Mouse (Mus musculus): ENCODE data around the gene Aip. TPM values are rescaled to one million over a fixed set of nuclear protein-coding genes. Genes with fewer than 3 reads are reported as not detected.

The Aip gene
- polyA plus RNA-seq, 1 experiment from 2014 or later, result 26.8 TPM

- 80% methylated on average over 5 of the region's 5 CpGs for WGBS (ENCODE audit: insufficient replicate concordance)
- DNase-seq, result no peak
- H3K4me2 ChIP-seq (ENCODE audit: low read depth, low read length), result no peak overlapping the region
Measured at GRCm38 (mm10) chr19:4087090-4087489, 38.6 kb downstream of the Aip start.

DNA sequence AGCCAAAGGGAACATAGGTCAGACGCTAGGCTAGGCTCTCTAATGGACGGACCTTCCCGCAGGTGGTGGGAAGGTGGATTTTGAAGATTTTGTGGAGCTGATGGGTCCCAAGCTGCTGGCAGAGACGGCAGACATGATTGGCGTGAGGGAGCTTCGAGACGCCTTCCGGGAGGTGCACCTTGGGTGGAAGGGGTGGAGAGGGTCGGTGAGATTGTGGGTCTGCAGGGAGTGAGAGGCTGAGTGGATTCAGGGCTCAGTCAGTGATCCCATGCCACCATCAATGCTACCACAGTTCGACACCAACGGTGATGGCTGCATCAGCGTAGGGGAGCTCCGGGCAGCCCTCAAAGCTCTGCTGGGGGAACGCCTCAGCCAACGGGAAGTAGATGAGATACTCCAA lies 39.5 kb downstream of the Aip start:
- no peak for ATAC-seq
- H3K4me3 ChIP-seq (ENCODE audit: low read depth, low read length), result no peak overlapping the region
- H3K9ac ChIP-seq (replicated peaks), result no peak overlapping the region
- H3K4me2 ChIP-seq (ENCODE audit: low read depth, low read length), result no peak overlapping the region
- 79% methylated on average over 15 of the region's 15 CpGs for WGBS (ENCODE audit: insufficient replicate concordance)
- no peaks in the 10 kb centered on the region for H3K36me3 ChIP-seq (replicated peaks; ENCODE audit: insufficient read depth, low read length)
- peaks cover 6% of the 10 kb centered on the region for H3K4me1 ChIP-seq (ENCODE audit: insufficient read depth)
- H3K27ac ChIP-seq (ENCODE audit: low read depth), result no peak overlapping the region
- H3K27me3 ChIP-seq (ENCODE audit: insufficient read depth, low read length), result 0 out of 2 replicates have a peak, but pooled peaks cover 6% of the 10 kb centered on the region
- no peaks in the 10 kb centered on the region for H3K9me3 ChIP-seq (ENCODE audit: low read length)
- TF ChIP-seq CTCF (IDR thresholded peaks at IDR 0.05; ENCODE audit: low read depth) (no peak), EP300 (IDR thresholded peaks at IDR 0.05; ENCODE audit: low read depth) (no peak)
- DNase-seq, result no peak

More at GRCm38 (mm10) chr19:4087090-4087489, 38.6 kb downstream of the Aip start:
- ATAC-seq, result no peak
- H3K36me3 ChIP-seq (replicated peaks; ENCODE audit: insufficient read depth, low read length), result no peaks in the 10 kb centered on the region
- TF ChIP-seq CTCF (IDR thresholded peaks at IDR 0.05; ENCODE audit: low read depth) (no peak), EP300 (IDR thresholded peaks at IDR 0.05; ENCODE audit: low read depth) (no peak)
- 0 out of 2 replicates have a peak, but pooled peaks cover 6% of the 10 kb centered on the region for H3K27me3 ChIP-seq (ENCODE audit: insufficient read depth, low read length)
- no peak overlapping the region for H3K27ac ChIP-seq (ENCODE audit: low read depth)
- no peaks in the 10 kb centered on the region for H3K9me3 ChIP-seq (ENCODE audit: low read length)
- H3K9ac ChIP-seq (replicated peaks), result no peak overlapping the region
- no peak overlapping the region for H3K4me3 ChIP-seq (ENCODE audit: low read depth, low read length)
- no peaks in the 10 kb centered on the region for H3K4me1 ChIP-seq (ENCODE audit: insufficient read depth)

DNA sequence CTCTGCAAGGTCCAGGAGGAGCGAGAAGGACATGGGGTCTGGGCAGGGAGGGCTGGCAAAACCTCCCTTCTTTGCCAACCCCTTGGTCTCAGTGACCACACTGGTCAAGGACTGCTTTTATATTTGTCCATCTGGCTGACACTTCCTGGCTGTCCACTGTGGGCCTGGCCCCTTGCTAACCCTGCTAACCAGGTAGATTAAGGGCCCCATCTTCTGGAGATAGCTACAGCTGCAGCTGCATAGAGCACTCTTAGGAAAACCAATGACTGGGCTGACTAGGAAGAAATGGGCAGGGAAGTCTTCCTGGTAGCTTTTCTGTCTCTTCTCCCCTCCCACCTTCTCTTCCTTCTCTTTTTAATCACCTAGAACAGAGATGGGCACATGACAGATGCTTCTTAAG lies 40.7 kb downstream of the Aip start:
- Histone ChIP-seq H3K9me3 (ENCODE audit: low read length) (no peaks in the 10 kb centered on the region), H3K4me1 (ENCODE audit: insufficient read depth) (peaks cover 15% of the 10 kb centered on the region), H3K9ac (replicated peaks) (no peak overlapping the region), H3K27me3 (ENCODE audit: insufficient read depth, low read length) (0 out of 2 replicates have a peak, but pooled peaks cover 6% of the 10 kb centered on the region), H3K36me3 (replicated peaks; ENCODE audit: insufficient read depth, low read length) (no peaks in the 10 kb centered on the region), H3K4me2 (ENCODE audit: low read depth, low read length) (no peak overlapping the region), H3K27ac (ENCODE audit: low read depth) (no peak overlapping the region), H3K4me3 (ENCODE audit: low read depth, low read length) (no peak overlapping the region)
- no peak for DNase-seq
- 72% methylated on average over 1 of the region's 1 CpGs for WGBS (ENCODE audit: insufficient replicate concordance)
- TF ChIP-seq CTCF (IDR thresholded peaks at IDR 0.05; ENCODE audit: low read depth), result peak; percentile 74
- no peak for TF ChIP-seq EP300 (IDR thresholded peaks at IDR 0.05; ENCODE audit: low read depth)
- peak; percentile 67 for ATAC-seq

GRCm38 (mm10) chr19:4083826-4084225 lies 41.8 kb downstream of the Aip start:
- Histone ChIP-seq H3K27ac (ENCODE audit: low read depth) (no peak overlapping the region), H3K4me2 (ENCODE audit: low read depth, low read length) (no peak overlapping the region), H3K27me3 (ENCODE audit: insufficient read depth, low read length) (0 out of 2 replicates have a peak, but pooled peaks cover 2% of the 10 kb centered on the region), H3K4me1 (ENCODE audit: insufficient read depth) (peaks cover 25% of the 10 kb centered on the region), H3K4me3 (ENCODE audit: low read depth, low read length) (no peak overlapping the region), H3K9me3 (ENCODE audit: low read length) (no peaks in the 10 kb centered on the region), H3K36me3 (replicated peaks; ENCODE audit: insufficient read depth, low read length) (no peaks in the 10 kb centered on the region), H3K9ac (replicated peaks) (no peak overlapping the region)
- ATAC-seq (no peak), DNase-seq (no peak)
- 46% methylated on average over 8 of the region's 8 CpGs for WGBS (ENCODE audit: insufficient replicate concordance)
- TF ChIP-seq CTCF (IDR thresholded peaks at IDR 0.05; ENCODE audit: low read depth) (no peak), EP300 (IDR thresholded peaks at IDR 0.05; ENCODE audit: low read depth) (no peak)

DNA sequence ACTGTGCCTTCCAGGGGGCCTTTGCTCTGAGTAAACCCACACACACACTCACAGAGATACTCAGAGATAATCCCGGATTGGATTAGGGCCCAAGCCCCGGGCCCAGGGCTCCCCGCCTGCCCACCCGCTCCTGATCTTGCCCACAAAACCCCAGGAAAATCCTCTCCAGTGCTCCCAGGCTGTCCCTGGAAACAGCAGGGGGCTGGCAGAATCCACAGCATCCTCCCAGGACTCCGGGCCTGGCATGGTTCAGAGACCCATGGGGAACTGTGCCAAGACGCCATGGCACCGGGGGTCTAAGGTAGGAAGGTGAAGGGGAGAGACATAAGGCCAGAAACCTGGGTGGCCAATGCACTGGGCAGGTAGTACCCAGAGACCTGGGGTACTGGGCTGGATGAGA lies 42.3 kb downstream of the Aip start:
- H3K4me1 ChIP-seq (ENCODE audit: insufficient read depth), result peaks cover 25% of the 10 kb centered on the region
- 0 out of 2 replicates have a peak, but pooled peaks cover 2% of the 10 kb centered on the region for H3K27me3 ChIP-seq (ENCODE audit: insufficient read depth, low read length)
- no peak overlapping the region for H3K27ac ChIP-seq (ENCODE audit: low read depth)
- no peaks in the 10 kb centered on the region for H3K36me3 ChIP-seq (replicated peaks; ENCODE audit: insufficient read depth, low read length)
- no peaks in the 10 kb centered on the region for H3K9me3 ChIP-seq (ENCODE audit: low read length)
- 81% methylated on average over 7 of the region's 7 CpGs for WGBS (ENCODE audit: insufficient replicate concordance)
- no peak overlapping the region for H3K4me2 ChIP-seq (ENCODE audit: low read depth, low read length)
- no peak overlapping the region for H3K4me3 ChIP-seq (ENCODE audit: low read depth, low read length)
- TF ChIP-seq EP300 (IDR thresholded peaks at IDR 0.05; ENCODE audit: low read depth) (no peak), CTCF (IDR thresholded peaks at IDR 0.05; ENCODE audit: low read depth) (no peak)
- no peak overlapping the region for H3K9ac ChIP-seq (replicated peaks)
- ATAC-seq, result no peak
- no peak for DNase-seq

GRCm38 (mm10) chr19:4082219-4082965 lies 43.3 kb downstream of the Aip start:
- Histone ChIP-seq H3K27ac (ENCODE audit: low read depth) (no peak overlapping the region), H3K9ac (replicated peaks) (no peak overlapping the region), H3K27me3 (ENCODE audit: insufficient read depth, low read length) (0 out of 2 replicates have a peak, but pooled peaks cover 2% of the 10 kb centered on the region), H3K4me1 (ENCODE audit: insufficient read depth) (peaks cover 25% of the 10 kb centered on the region), H3K9me3 (ENCODE audit: low read length) (no peaks in the 10 kb centered on the region), H3K36me3 (replicated peaks; ENCODE audit: insufficient read depth, low read length) (no peaks in the 10 kb centered on the region), H3K4me2 (ENCODE audit: low read depth, low read length) (no peak overlapping the region), H3K4me3 (ENCODE audit: low read depth, low read length) (no peak overlapping the region)
- ATAC-seq (no peak), DNase-seq (no peak)
- 73% methylated on average over 11 of the region's 11 CpGs for WGBS (ENCODE audit: insufficient replicate concordance)
- TF ChIP-seq EP300 (IDR thresholded peaks at IDR 0.05; ENCODE audit: low read depth) (no peak), CTCF (IDR thresholded peaks at IDR 0.05; ENCODE audit: low read depth) (no peak)

Data from liver, postnatal 0 days (tissue).